In the genomic region with DNA sequence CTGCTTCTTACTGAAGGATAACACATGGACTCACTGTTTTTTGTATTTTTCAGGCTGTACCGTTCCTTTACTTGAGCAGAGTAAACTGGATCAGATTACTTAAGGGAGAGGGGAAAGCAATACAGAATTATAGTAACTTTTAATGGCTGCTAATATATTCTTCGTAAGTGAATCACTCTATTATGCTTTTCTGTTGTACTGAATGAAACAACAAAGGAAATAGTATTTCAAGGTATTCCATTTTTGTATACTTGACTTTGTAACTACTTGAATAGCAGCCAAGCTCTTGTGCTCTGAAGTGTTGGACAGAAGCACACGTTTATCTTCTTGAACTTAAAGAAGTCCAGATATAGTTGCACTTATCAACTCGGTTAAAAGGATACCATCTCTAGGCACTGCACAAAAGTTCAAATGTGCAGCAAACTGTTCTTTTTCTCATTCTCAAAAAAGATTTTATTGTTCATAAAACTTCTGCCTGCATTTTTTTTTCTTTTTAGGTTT, we compare ENCODE assay signal across 12 mouse cellular contexts.
DNase-seq lines count a peak whose midpoint lies in the region; ATAC-seq and TF ChIP-seq lines count a peak whose summit lies in the region.
"Had no signal": no experiment of that assay in that cellular context is flagged by ENCODE, and none has a peak within 500 bp of the region (broad histone marks: within the 10 kb centered on the region; RNA-seq: fewer than 3 reads in every experiment).

No protein-coding gene starts in this region.

- TF ChIP-seq POLR2A in limb, embryonic 14.5 days (IDR thresholded peaks at IDR 0.05; ENCODE audit: borderline replicate concordance, extremely low read depth, insufficient read depth, insufficient read length): no peak

- no peak for DNase-seq in heart, postnatal 10 days
- no peak for DNase-seq in kidney, postnatal 0 days (ENCODE audit: low spot score)
- no peak for DNase-seq in kidney, postnatal 25 days
- no peak for DNase-seq in embryonic facial prominence, embryonic 10.5 days (ENCODE audit: low spot score)
- peak; percentile 59 for DNase-seq in limb, embryonic 14.5 days (ENCODE audit: low spot score)
- no peak for DNase-seq in layer of hippocampus, adult 11-12 months (ENCODE audit: low spot score)
- no peak for DNase-seq in thymus, postnatal 25 days
- DNase-seq: adrenal gland, postnatal 36 days had no signal

- TF ChIP-seq CTCF in kidney, postnatal 0 days (IDR thresholded peaks at IDR 0.05; ENCODE audit: low read depth): no peak

- no peak overlapping the region for H3K9ac ChIP-seq in heart, embryonic 11.5 days (ENCODE audit: low read depth, low read length)
- no peak overlapping the region; the same call in 1 of the 2 replicates for H3K9ac ChIP-seq in kidney, postnatal 0 days (ENCODE audit: low read depth, low read length)
- peak overlapping the region; percentile 95 for H3K9ac ChIP-seq in limb, embryonic 14.5 days (ENCODE audit: low read depth, low read length, severe bottlenecking)
- H3K9ac ChIP-seq: liver, embryonic 15.5 days had no signal

- peak overlapping the region; percentile 44 for H3K4me2 ChIP-seq in heart, embryonic 11.5 days
- H3K4me2 ChIP-seq in kidney, postnatal 0 days (ENCODE audit: low read length): peak overlapping the region; percentile 2; the same call in 1 of the 2 replicates
- H3K4me2 ChIP-seq in limb, embryonic 14.5 days (replicated peaks; ENCODE audit: low read depth, low read length, severe bottlenecking): peak overlapping the region; percentile 66
- H3K4me2 ChIP-seq: liver, embryonic 15.5 days had no signal

- H3K36me3 ChIP-seq in heart, embryonic 11.5 days (ENCODE audit: control insufficient read depth, insufficient read depth, low read length): no peaks in the 10 kb centered on the region
- H3K36me3 ChIP-seq in kidney, postnatal 0 days (ENCODE audit: insufficient read depth, low read length): peaks cover 3% of the 10 kb centered on the region; the same call in 1 of the 2 replicates
- peaks cover 15% of the 10 kb centered on the region for H3K36me3 ChIP-seq in embryonic facial prominence, embryonic 10.5 days (replicated peaks)
- H3K36me3 ChIP-seq in limb, embryonic 14.5 days (ENCODE audit: control insufficient read depth, insufficient read depth, low read length): peaks cover 35% of the 10 kb centered on the region
- H3K36me3 ChIP-seq: liver, embryonic 15.5 days had no signal

- H3K9me3 ChIP-seq in heart, embryonic 11.5 days (replicated peaks; ENCODE audit: control insufficient read depth, low read length): no peaks in the 10 kb centered on the region
- no peaks in the 10 kb centered on the region for H3K9me3 ChIP-seq in kidney, postnatal 0 days (replicated peaks; ENCODE audit: low read length)
- no peaks in the 10 kb centered on the region for H3K9me3 ChIP-seq in embryonic facial prominence, embryonic 10.5 days
- no peaks in the 10 kb centered on the region for H3K9me3 ChIP-seq in limb, embryonic 14.5 days (ENCODE audit: control insufficient read depth, low read length)
- H3K9me3 ChIP-seq: liver, embryonic 15.5 days; megakaryocyte, embryonic 14.5 days had no signal

- H3K4me3 ChIP-seq in heart, embryonic 11.5 days (ENCODE audit: low read depth, low read length): no peak overlapping the region
- no peak overlapping the region for H3K4me3 ChIP-seq in kidney, postnatal 0 days (replicated peaks; ENCODE audit: low read depth, low read length)
- peak overlapping the region; percentile 74 for H3K4me3 ChIP-seq in embryonic facial prominence, embryonic 10.5 days
- H3K4me3 ChIP-seq in limb, embryonic 14.5 days (replicated peaks; ENCODE audit: low read length): peak overlapping the region; percentile 58
- H3K4me3 ChIP-seq: liver, embryonic 15.5 days; megakaryocyte, embryonic 14.5 days had no signal

- intact Hi-C loops in heart, postnatal 10 days (cut with DNase I): loop anchor here (5.0 kb wide), 1 partner anchor 90 kb away; no protein-coding TSS in a partner anchor

- WGBS in heart, embryonic 11.5 days (ENCODE audit: insufficient replicate concordance): 20% methylated on average over 4 of the region's 4 CpGs
- WGBS in kidney, postnatal 0 days: 17% methylated on average over 4 of the region's 4 CpGs
- 56% methylated on average over 4 of the region's 4 CpGs for WGBS in embryonic facial prominence, embryonic 10.5 days
- WGBS in limb, embryonic 14.5 days: 10% methylated on average over 4 of the region's 4 CpGs

- H3K4me1 ChIP-seq in heart, embryonic 11.5 days (ENCODE audit: control insufficient read depth, insufficient read depth, low read length): no peaks in the 10 kb centered on the region
- no peaks in the 10 kb centered on the region for H3K4me1 ChIP-seq in kidney, postnatal 0 days (replicated peaks; ENCODE audit: insufficient read depth, low read length)
- H3K4me1 ChIP-seq in embryonic facial prominence, embryonic 10.5 days: peaks cover 19% of the 10 kb centered on the region
- H3K4me1 ChIP-seq in limb, embryonic 14.5 days (ENCODE audit: control insufficient read depth, insufficient read depth, low read length): peaks cover 10% of the 10 kb centered on the region; the same call in 1 of the 2 replicates
- H3K4me1 ChIP-seq: liver, embryonic 15.5 days had no signal

- ATAC-seq in heart, embryonic 11.5 days (replicated peaks; ENCODE audit: insufficient number of reproducible peaks, low FRiP score, low TSS enrichment): no peak
- ATAC-seq in kidney, postnatal 0 days (replicated peaks; ENCODE audit: low FRiP score, low read depth): no peak
- ATAC-seq in limb, embryonic 14.5 days (ENCODE audit: low FRiP score, low read depth): no peak
- ATAC-seq: hindbrain, postnatal 0 days had no signal

- 0 out of 2 replicates have a peak overlapping the region, but pooled peaks have one; percentile 62 for H3K27ac ChIP-seq in heart, embryonic 11.5 days (ENCODE audit: low read depth, low read length)
- H3K27ac ChIP-seq in kidney, postnatal 0 days: 0 out of 2 replicates have a peak overlapping the region, but pooled peaks have one; percentile 31
- peak overlapping the region; percentile 96 for H3K27ac ChIP-seq in embryonic facial prominence, embryonic 10.5 days (replicated peaks)
- H3K27ac ChIP-seq in limb, embryonic 14.5 days (replicated peaks; ENCODE audit: low read depth, low read length): peak overlapping the region; percentile 100
- H3K27ac ChIP-seq: hindbrain, postnatal 0 days; liver, embryonic 15.5 days had no signal

- no peaks in the 10 kb centered on the region for H3K27me3 ChIP-seq in heart, embryonic 11.5 days (ENCODE audit: control insufficient read depth, insufficient read depth, low read length)
- H3K27me3 ChIP-seq in kidney, postnatal 0 days (ENCODE audit: insufficient read depth, low read length): no peaks in the 10 kb centered on the region
- H3K27me3 ChIP-seq in embryonic facial prominence, embryonic 10.5 days (replicated peaks; ENCODE audit: low read depth, poor library complexity, severe bottlenecking): 0 out of 2 replicates have a peak, but pooled peaks cover 4% of the 10 kb centered on the region
- H3K27me3 ChIP-seq in limb, embryonic 14.5 days (ENCODE audit: control insufficient read depth, insufficient read depth, low read length): no peaks in the 10 kb centered on the region
- H3K27me3 ChIP-seq: liver, embryonic 15.5 days; megakaryocyte, embryonic 14.5 days had no signal

Comparison
In these comparisons a context has a peak if more than half of its experiments do, and no peak if none do; other contexts are left out.
1. H3K27ac ChIP-seq: peak in every context shown above with its lines; median percentile 100 in limb, embryonic 14.5 days; 96 in embryonic facial prominence, embryonic 10.5 days; 62 in heart, embryonic 11.5 days; 31 in kidney, postnatal 0 days.
2. H3K4me2 ChIP-seq: peak in every context shown above with its lines; median percentile 66 in limb, embryonic 14.5 days; 44 in heart, embryonic 11.5 days; 2 in kidney, postnatal 0 days.
3. H3K4me3 ChIP-seq: peak in embryonic facial prominence, embryonic 10.5 days (single experiment) and limb, embryonic 14.5 days (single experiment); none in heart, embryonic 11.5 days (single experiment) and kidney, postnatal 0 days (single experiment).